Mouse (Mus musculus) small intestine, adult 2 months (tissue): ENCODE results near the gene Bend5. TPM values are rescaled to one million over a fixed set of nuclear protein-coding genes. Genes with fewer than 3 reads are reported as not detected.

ENCODE experiments used
- H3K27ac ChIP-seq: fragments of 200-500 bp; 2 replicates; pipeline ENCODE4 v1.5.1; 2012; ENCODE audit warnings: low read depth, low read length, control low read depth, inconsistent platforms; ENCODE audit not compliant: insufficient read depth
- H3K27me3 ChIP-seq: fragments of 200-500 bp; 2 replicates; pipeline ENCODE4 v1.6.1; 2012; ENCODE audit warnings: mild to moderate bottlenecking, moderate library complexity, low read length, inconsistent platforms; ENCODE audit not compliant: control insufficient read depth, insufficient read depth
- H3K36me3 ChIP-seq: fragments of 200-500 bp; 2 replicates; pipeline ENCODE4 v1.6.1; 2012; ENCODE audit warnings: mild to moderate bottlenecking, low read length, control low read depth, inconsistent platforms; ENCODE audit not compliant: control insufficient read depth, insufficient read depth
- H3K4me1 ChIP-seq: fragments of 200-500 bp; 2 replicates; pipeline ENCODE4 v1.6.1; 2012; ENCODE audit warnings: low read length, inconsistent platforms, mixed read lengths; ENCODE audit not compliant: control insufficient read depth, insufficient read depth, insufficient read length
- H3K4me3 ChIP-seq: fragments of 200-500 bp; 2 replicates; pipeline ENCODE4 v1.5.1; 2012; ENCODE audit warnings: low read depth, mild to moderate bottlenecking, control low read depth, inconsistent platforms, low read length, moderate library complexity
- CTCF ChIP-seq: fragments of 200-500 bp; IDR thresholded peaks from 2 replicates; pipeline ENCODE4 v1.5.1; 2012; ENCODE audit warnings: low read depth, mild to moderate bottlenecking, control low read depth, inconsistent platforms, low read length, moderate library complexity, mixed read lengths; ENCODE audit not compliant: insufficient replicate concordance, insufficient read length; ENCODE audit errors: extremely low read depth
- POLR2A ChIP-seq: fragments of 200-500 bp; IDR thresholded peaks from 2 replicates; pipeline ENCODE4 v1.6.1; 2012; ENCODE audit warnings: low read depth, mild to moderate bottlenecking, control low read depth, inconsistent platforms, low read length, moderate library complexity
- WGBS: fragments of 180-500 bp; shearing (Covaris S2); methylation state at CpG from one replicate; pipeline ENCODE4 v1.1.7; 2018; 5-methylcytosine and 5-hydroxymethylcytosine counted together
- polyA plus RNA-seq: library from polyadenylated mRNA; depleted of rRNA; stranded (reverse); fragments of >200 nt; gene quantifications from 2 replicates; pipeline ENCODE4 v1.2.3, GENCODE M21; 2012

Bend5 gene
- polyA plus RNA-seq, 1 experiment, result 6.8 TPM

- no peak overlapping the region for H3K4me3 ChIP-seq
- no peaks in the 10 kb centered on the region for H3K27me3 ChIP-seq
- TF ChIP-seq POLR2A, result no peak
- TF ChIP-seq CTCF, result no peak
- 46% methylated on average over 4 of the region's 4 CpGs for WGBS
- H3K36me3 ChIP-seq, result no peaks in the 10 kb centered on the region
- H3K4me1 ChIP-seq, result no peaks in the 10 kb centered on the region
- no peak overlapping the region for H3K27ac ChIP-seq
Measured at GRCm38 (mm10) chr4:111477507-111477906, 62.7 kb downstream of the Bend5 start.

- Histone ChIP-seq H3K36me3 (no peaks in the 10 kb centered on the region), H3K27me3 (no peaks in the 10 kb centered on the region), H3K27ac (no peak overlapping the region), H3K4me3 (no peak overlapping the region), H3K4me1 (no peaks in the 10 kb centered on the region)
- WGBS, result 44% methylated on average over 5 of the region's 5 CpGs
- no peak for TF ChIP-seq CTCF
- TF ChIP-seq POLR2A, result no peak
Measured at GRCm38 (mm10) chr4:111483499-111483898, 68.7 kb downstream of the Bend5 start.

GRCm38 (mm10) chr4:111485189-111485588, 70.4 kb downstream of the Bend5 start:
- no peaks in the 10 kb centered on the region for H3K4me1 ChIP-seq
- H3K27me3 ChIP-seq, result no peaks in the 10 kb centered on the region
- 60% methylated on average over 5 of the region's 5 CpGs for WGBS
- H3K27ac ChIP-seq, result no peak overlapping the region
- H3K4me3 ChIP-seq, result no peak overlapping the region
- H3K36me3 ChIP-seq, result no peaks in the 10 kb centered on the region
- TF ChIP-seq CTCF (no peak), POLR2A (no peak)

DNA sequence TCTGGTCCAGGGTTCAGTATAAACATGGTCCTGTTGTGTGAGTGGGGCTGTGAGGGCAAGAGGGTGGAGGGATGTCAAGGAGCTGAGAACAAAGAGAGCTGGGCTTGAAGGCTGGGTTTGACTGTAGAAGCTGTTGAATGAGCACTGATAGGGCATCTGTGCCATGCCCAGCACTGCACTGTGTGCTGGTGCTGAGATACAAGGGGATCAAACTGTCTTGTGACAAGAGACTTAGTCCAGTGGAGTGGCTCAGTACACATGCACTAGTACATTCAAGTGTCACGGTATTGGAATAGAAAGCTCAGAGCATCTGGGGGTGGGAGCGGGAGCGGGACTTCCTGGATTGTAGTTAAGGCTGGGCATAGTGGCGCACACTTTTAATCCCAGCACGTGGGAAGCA, 71.4 kb downstream of the Bend5 start:
- Histone ChIP-seq H3K27me3 (no peaks in the 10 kb centered on the region), H3K4me3 (no peak overlapping the region), H3K36me3 (no peaks in the 10 kb centered on the region), H3K27ac (no peak overlapping the region), H3K4me1 (no peaks in the 10 kb centered on the region)
- WGBS, result 72% methylated on average over 5 of the region's 5 CpGs
- no peak for TF ChIP-seq CTCF
- TF ChIP-seq POLR2A, result no peak

GRCm38 (mm10) chr4:111487233-111487843, 72.5 kb downstream of the Bend5 start:
- H3K4me1 ChIP-seq, result no peaks in the 10 kb centered on the region
- H3K36me3 ChIP-seq, result no peaks in the 10 kb centered on the region
- no peak overlapping the region for H3K4me3 ChIP-seq
- H3K27me3 ChIP-seq, result no peaks in the 10 kb centered on the region
- TF ChIP-seq POLR2A, result no peak
- TF ChIP-seq CTCF, result no peak
- no peak overlapping the region for H3K27ac ChIP-seq
- 84% methylated on average over 4 of the region's 4 CpGs for WGBS

DNA sequence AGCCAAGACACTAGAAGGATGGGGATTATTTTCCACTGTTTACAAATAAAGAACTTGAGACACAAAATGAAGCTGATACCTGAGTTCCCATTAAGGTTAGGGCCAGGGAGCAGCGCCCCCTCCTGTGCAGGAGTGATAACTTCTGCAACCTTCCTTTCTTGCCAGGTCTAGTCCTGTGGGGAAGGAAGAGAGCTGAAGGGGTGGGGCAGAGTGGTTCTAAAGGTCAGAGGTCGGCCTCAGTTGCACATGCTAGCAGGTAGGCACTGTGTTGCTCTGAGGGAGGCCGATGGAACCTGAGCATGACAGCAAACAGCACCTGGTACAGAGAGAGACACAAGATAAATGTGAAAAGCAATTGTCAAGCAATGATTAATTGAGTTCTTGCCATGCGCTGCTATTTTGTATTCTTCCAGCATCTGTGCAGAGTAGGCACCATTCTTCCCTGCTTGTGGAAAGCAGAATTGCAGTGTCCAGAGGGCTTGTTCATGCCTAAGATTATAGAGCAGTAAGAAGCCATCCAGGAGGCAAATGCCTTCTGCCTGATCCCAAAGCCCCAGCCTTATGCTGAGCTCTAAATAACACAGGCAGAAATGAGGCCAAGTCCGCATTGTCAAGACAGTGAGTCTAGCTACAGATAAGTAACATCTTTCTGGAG, 79.1 kb downstream of the Bend5 start:
- TF ChIP-seq CTCF (no peak), POLR2A (no peak)
- no peaks in the 10 kb centered on the region for H3K27me3 ChIP-seq
- no peaks in the 10 kb centered on the region for H3K36me3 ChIP-seq
- H3K4me3 ChIP-seq, result no peak overlapping the region
- H3K4me1 ChIP-seq, result no peaks in the 10 kb centered on the region
- WGBS, result 48% methylated on average over 5 of the region's 5 CpGs
- H3K27ac ChIP-seq, result no peak overlapping the region

DNA sequence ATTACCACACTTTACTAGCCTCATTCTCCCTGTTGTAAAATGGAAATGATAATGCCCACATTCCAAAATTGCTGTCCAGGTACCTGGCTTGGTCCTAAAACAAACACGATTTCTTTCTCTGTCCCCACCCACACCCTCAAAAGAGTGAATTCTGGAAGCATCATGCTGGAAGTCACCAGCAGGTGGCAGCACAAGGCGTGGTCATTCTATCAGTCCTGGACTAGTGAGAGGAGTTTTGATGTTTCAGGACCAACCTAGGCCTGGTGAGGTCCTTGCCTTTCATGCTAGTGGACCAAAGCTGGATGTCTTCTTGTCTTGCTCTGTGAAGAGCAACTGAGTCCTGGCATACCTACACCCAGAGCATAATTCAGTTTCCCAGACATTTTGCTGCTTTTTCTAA, 81.1 kb downstream of the Bend5 start:
- Histone ChIP-seq H3K27me3 (no peaks in the 10 kb centered on the region), H3K27ac (no peak overlapping the region), H3K4me3 (no peak overlapping the region), H3K36me3 (no peaks in the 10 kb centered on the region), H3K4me1 (no peaks in the 10 kb centered on the region)
- no peak for TF ChIP-seq POLR2A
- TF ChIP-seq CTCF, result peak; percentile 74; the same call in 1 of the 2 replicates
- WGBS, result 6% methylated on average over 2 of the region's 2 CpGs
